Mouse (Mus musculus): ENCODE data around the gene Xlr3b.
"Not testable (repeated sequence)": the region's sequence is repeated elsewhere in the genome, so short reads cannot be mapped to it uniquely, and the experiment has no call there.

Xlr3b gene

DNA sequence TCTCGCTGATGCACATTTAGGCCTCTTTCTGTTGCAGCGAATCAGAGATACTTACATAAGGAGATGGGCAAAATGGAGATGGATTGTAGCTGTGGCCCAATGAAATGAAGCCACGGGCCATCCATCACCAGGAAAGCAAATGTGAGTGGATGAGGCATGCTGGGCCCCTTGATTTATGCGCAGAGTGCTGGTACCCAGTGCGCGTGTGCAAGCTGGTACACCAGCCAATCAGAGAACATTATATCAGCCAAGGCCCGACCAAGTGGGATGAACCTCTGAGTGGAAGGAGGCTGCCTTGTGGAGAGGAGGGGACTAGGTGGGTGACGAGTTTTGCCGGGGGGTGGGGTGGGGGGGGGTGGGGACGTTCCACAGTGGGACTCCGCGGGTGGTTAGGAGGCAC, at the start of gene Xlr3b:
TSS of gene Xlr3b (plus strand) at position 274 of the 400 bp plus-strand sequence.
- DNase-seq (ENCODE audit: low spot score): not testable (repeated sequence)

DNA sequence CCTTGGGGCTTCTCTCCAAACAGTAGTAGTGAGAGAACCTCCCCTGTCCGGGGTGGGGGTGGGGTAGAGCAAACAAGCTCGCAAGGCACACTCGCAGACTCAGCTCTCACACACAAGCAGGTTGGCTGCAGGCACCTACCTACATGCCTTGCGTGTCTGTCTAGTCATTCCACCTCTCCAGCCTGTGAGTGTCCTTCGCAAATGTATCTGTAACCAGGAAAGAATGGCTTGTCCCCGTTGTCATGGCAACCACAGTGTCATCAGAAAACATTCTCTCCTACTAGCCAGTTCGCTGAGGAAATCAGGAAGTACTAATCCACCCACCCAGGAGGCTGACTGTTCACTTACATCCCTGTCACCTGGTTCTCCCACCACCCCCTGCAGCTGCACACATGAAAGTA, 48.8 kb upstream of the Xlr3b start:
- DNase-seq (ENCODE audit: low spot score): not testable (repeated sequence)

GRCm38 (mm10) chrX:73148496-73148895, 43.5 kb upstream of the Xlr3b start, which contains the start of gene Xlr5b:
Gene Xlr5b (plus strand): TSS chrX:73148796.
- DNase-seq (ENCODE audit: low spot score): not testable (repeated sequence)

- not testable (repeated sequence) for DNase-seq (ENCODE audit: low spot score)
These were observed 42.7 kb upstream of the Xlr3b start, which contains the start of gene DXBay18 for GRCm38 (mm10) chrX:73149350-73149749. Gene DXBay18 (minus strand): TSS chrX:73149450.

DNA sequence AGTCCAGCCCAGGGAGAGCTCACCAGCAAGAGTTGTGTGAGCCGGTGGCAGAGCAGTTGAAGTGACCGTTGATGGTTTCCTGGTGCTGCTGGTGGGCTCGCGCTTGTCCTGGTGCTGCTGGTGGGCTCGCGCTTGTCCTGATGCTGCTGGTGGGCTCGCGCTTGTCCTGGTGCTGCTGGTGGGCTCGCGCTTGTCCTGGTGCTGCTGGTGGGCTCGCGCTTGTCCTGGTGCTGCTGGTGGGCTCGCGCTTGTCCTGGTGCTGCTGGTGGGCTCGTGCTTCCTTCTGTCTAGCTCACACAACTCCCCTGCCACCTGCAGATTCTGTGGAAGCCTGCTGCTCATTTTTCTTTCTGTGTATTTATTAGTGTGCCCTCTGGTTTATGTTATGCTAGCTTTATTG, 15.1 kb upstream of the Xlr3b start, which contains the start of gene Spin2d:
TSS of gene Spin2d (minus strand) at position 101 of the 400 bp plus-strand sequence.
- DNase-seq (ENCODE audit: low spot score): not testable (repeated sequence)

DNA sequence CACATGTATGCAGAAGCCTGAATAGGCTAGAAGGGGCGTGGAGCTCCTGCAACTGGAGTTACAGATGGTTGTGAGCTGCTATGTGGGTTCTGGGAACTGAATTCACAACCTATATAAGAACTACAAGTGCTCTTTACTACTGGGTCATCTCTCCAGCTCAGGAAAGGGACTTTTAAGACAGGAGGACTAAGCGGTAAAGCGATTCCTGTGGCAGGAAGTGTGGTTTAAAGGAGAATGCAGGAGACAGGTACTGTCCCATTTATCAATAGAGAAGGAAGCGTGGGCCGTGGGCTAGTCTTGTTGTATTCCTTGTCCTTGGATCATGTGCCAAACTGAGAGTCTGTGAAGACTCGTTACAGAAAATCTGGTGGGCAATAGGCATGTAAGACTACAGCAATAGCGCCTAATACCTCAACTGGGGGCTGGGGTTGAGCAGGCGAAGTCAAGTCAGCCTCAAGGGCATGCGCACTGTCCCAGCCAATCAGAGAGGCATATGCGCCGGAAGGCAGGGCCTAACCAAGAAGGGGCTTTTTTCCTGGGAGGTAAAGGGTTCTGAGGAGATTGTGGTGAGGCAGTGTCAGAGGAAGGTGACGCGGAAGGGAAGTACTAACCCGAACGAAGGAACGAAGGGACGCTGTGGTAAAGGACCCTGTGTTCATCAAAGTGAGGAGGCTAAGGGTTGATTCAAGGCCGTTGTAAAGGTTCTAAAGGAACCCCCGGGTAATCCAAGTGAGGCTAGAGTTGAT, 22.0 kb downstream of the Xlr3b start, which contains the start of gene Xlr4b:
TSS of gene Xlr4b (plus strand) at position 515 of the 746 bp plus-strand sequence.
- not testable (repeated sequence) for DNase-seq (ENCODE audit: low spot score)

- DNase-seq (ENCODE audit: low spot score): no peak
These were observed 33.4 kb downstream of the Xlr3b start for GRCm38 (mm10) chrX:73225365-73225764.

- peak; percentile 18 for DNase-seq (ENCODE audit: low spot score)
These were observed 36.1 kb downstream of the Xlr3b start, which contains the start of gene F8a for GRCm38 (mm10) chrX:73227914-73228605. Gene F8a (plus strand): TSS chrX:73228291.

GRCm38 (mm10) chrX:73228606-73229214, 36.7 kb downstream of the Xlr3b start:
- peak; percentile 9 for DNase-seq (ENCODE audit: low spot score)

- DNase-seq (ENCODE audit: low spot score): no peak
These were observed 37.3 kb downstream of the Xlr3b start for GRCm38 (mm10) chrX:73229288-73229687.

GRCm38 (mm10) chrX:73242821-73243325, 50.9 kb downstream of the Xlr3b start, which contains the start of gene Xlr4c:
Gene Xlr4c (minus strand): TSS chrX:73243130.
- DNase-seq (ENCODE audit: low spot score): not testable (repeated sequence)
